Mouse (Mus musculus) thymus, postnatal 10 days (tissue): ENCODE measurements around the gene Prkaca.

Source experiments
- DNase-seq, 2 experiments: peaks; one replicate each; pipeline ENCODE4 v3.0.0; 2021; ENCODE audit warnings: low spot score in 2 of 2

Gene Prkaca

GRCm38 (mm10) chr8:84038015-84038414 lies 65.2 kb downstream of the Prkaca start:
- DNase-seq: no peak

GRCm38 (mm10) chr8:84039050-84039449 lies 66.3 kb downstream of the Prkaca start:
- DNase-seq: peak; percentile 67 to 88

GRCm38 (mm10) chr8:84042066-84042947 lies 69.5 kb downstream of the Prkaca start, which contains the start of gene Il27ra:
Il27ra (minus strand) TSS chr8:84042589.
- DNase-seq: peak; percentile 69 to 70

GRCm38 (mm10) chr8:84042948-84043342 lies 70.2 kb downstream of the Prkaca start:
- no peak for DNase-seq

- no peak for DNase-seq
These were observed 71.3 kb downstream of the Prkaca start for GRCm38 (mm10) chr8:84044103-84044502.

- DNase-seq: no peak
These were observed 72.1 kb downstream of the Prkaca start, which contains the start of gene Rln3 for GRCm38 (mm10) chr8:84044900-84045299. Rln3 (minus strand) TSS chr8:84045000.
